Mouse (Mus musculus) ES-Bruce4 (cell line): ENCODE results near the gene Dlg1. TPM values are rescaled to one million over a fixed set of nuclear protein-coding genes. Genes with fewer than 3 reads are reported as not detected.

Source experiments
- H3K27ac ChIP-seq: 2 replicates; pipeline ENCODE4 v1.5.1; 2012; ENCODE audit warnings: low read length, inconsistent platforms; ENCODE audit not compliant: insufficient read depth
- H3K27me3 ChIP-seq: 2 replicates; pipeline ENCODE4 v1.6.1; 2012; ENCODE audit warnings: mild to moderate bottlenecking, low read length, inconsistent platforms; ENCODE audit not compliant: control insufficient read depth, poor library complexity, insufficient read depth, severe bottlenecking
- H3K36me3 ChIP-seq: 2 replicates; pipeline ENCODE4 v1.6.1; 2012; ENCODE audit warnings: inconsistent platforms, mild to moderate bottlenecking, low read length, moderate library complexity; ENCODE audit not compliant: control insufficient read depth, poor library complexity, insufficient read depth, severe bottlenecking
- H3K4me1 ChIP-seq: one replicate; pipeline ENCODE4 v1.8.1; 2011; ENCODE audit warnings: low read length; ENCODE audit not compliant: control insufficient read depth, insufficient read depth
- H3K4me3 ChIP-seq: 2 replicates; pipeline ENCODE4 v1.5.1; 2011; ENCODE audit warnings: low read depth, mild to moderate bottlenecking, low read length
- H3K9ac ChIP-seq: 2 replicates; pipeline ENCODE4 v1.6.1; 2012; ENCODE audit warnings: low read depth, mild to moderate bottlenecking, inconsistent platforms; ENCODE audit not compliant: poor library complexity, severe bottlenecking
- H3K9me3 ChIP-seq: replicated peaks from 2 replicates; pipeline ENCODE4 v1.6.1; 2012; ENCODE audit warnings: mild to moderate bottlenecking, low read length, inconsistent platforms; ENCODE audit not compliant: control insufficient read depth, poor library complexity, insufficient read depth, severe bottlenecking
- CTCF ChIP-seq: IDR thresholded peaks from one replicate; pipeline ENCODE4 v1.8.1; 2011; ENCODE audit warnings: low read depth, low read length
- EP300 ChIP-seq: IDR thresholded peaks from 2 replicates; pipeline ENCODE4 v1.6.1; 2011; ENCODE audit warnings: low read depth, low read length; ENCODE audit not compliant: insufficient read depth
- POLR2A ChIP-seq: IDR thresholded peaks from one replicate; pipeline ENCODE4 v1.8.1; 2011; ENCODE audit warnings: low read length; ENCODE audit not compliant: insufficient read depth
- polyA plus RNA-seq: library from polyadenylated mRNA; stranded (reverse); fragments of >200 nt; gene quantifications from 2 replicates; pipeline ENCODE4 v1.2.4, GENCODE M21; 2011; ENCODE audit warnings: low read depth; ENCODE audit not compliant: missing spikeins, insufficient read depth, insufficient read length

Dlg1 gene
- 150 and 154 TPM in 2 replicates for polyA plus RNA-seq

DNA sequence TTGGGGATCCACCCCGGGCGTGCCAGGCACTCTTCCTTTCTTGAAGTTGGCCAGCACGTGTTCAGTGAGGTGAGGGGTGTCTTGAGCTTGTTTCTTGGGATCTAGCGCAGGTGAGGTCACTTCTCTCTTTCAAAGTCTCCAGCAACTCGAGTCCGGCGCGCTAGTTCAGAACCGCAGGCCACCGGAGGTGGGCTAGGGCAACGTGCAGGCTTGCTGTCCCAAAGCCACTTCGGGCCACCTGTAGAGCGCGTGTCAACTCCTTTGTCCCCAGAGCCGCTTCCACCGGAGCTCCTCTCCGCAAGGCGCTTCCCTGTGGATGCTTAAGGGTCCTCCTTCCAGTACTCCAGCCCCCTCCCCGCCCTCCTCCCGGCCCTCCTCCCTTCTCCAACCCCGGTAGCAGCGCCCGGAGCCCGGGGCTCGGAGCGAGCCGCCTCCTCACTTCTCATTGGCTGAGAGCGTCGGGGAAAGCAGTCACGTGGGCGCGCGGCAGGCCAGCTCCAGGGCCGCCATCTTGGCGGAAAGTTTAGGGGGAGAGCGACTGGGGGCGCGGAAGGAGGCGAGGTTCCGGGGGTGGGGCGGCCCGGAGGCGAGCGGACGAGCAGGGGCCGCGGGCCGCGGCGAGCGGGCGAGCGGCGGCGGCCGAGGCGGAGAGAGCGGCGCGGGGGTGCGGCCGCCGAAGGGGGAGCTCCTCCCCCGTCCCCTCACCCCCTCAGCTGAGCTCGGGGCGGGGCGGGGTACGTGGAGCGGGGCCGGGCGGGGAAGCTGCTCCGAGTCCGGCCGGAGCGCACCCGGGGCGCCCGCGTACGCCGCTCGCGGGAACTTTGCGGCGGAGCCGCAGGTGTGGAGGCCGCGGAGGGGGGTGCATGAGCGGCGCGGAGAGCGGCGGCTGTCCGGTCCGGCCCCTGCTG, at the start of gene Dlg1:
Gene Dlg1, plus strand, starts transcription at position 65 of the 908 bp plus-strand sequence.
- Histone ChIP-seq H3K4me1 (no peaks in the 10 kb centered on the region), H3K9me3 (no peaks in the 10 kb centered on the region), H3K27ac (peak within 1 kb of the TSS; percentile 39), H3K4me3 (peak within 1 kb of the TSS; percentile 86), H3K36me3 (peaks cover 16% of the 10 kb centered on the region), H3K9ac (peak within 1 kb of the TSS; percentile 100), H3K27me3 (no peaks in the 10 kb centered on the region)
- TF ChIP-seq EP300 (no peak), POLR2A (peak; percentile 24)

DNA sequence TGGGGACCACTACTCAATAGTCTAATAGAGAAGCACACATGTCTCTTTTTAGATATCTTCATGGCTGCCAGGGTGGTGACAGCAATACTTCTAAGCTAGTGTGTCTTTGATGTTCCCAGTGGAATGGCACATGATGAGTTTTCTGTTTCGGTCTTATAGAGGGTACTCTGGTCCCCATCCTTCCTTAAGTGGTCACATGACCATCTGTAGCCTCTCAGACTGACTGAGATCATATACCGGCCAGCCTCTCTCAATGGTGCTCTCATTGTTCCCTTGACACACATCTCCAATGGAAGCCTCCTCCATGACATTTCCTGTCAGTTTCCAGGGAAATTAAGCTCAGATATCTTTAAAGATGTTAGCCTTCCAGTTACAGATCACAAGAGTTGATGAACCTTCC, 46.9 kb upstream of the Dlg1 start:
- no peak overlapping the region for H3K9ac ChIP-seq
- no peaks in the 10 kb centered on the region for H3K4me1 ChIP-seq
- H3K27ac ChIP-seq, result no peak overlapping the region
- H3K27me3 ChIP-seq, result no peaks in the 10 kb centered on the region
- H3K4me3 ChIP-seq, result no peak overlapping the region
- no peaks in the 10 kb centered on the region for H3K9me3 ChIP-seq
- no peak for TF ChIP-seq POLR2A
- no peak for TF ChIP-seq EP300
- no peak for TF ChIP-seq CTCF
- H3K36me3 ChIP-seq, result no peaks in the 10 kb centered on the region

DNA sequence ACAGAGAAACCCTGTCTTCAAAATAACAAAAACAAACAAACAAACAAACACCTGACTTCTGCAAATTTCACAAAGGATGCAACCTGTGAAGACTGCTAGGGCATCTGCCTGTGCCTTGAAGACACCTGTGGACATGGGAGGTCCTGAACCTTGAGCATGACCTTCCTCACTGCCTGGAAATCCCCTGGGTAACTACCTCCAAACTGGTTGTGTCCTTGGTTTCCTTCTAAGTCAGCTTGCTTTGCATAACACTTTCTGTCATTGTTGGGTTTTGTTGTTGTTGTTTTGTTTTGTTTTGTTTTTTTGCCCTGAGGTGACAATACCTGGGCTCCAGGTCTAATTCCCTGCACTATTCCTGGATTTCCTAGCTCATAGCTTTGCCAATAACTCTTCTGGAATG, 46.1 kb upstream of the Dlg1 start:
- TF ChIP-seq POLR2A (no peak), CTCF (no peak), EP300 (no peak)
- Histone ChIP-seq H3K9ac (no peak overlapping the region), H3K27me3 (no peaks in the 10 kb centered on the region), H3K27ac (no peak overlapping the region), H3K9me3 (no peaks in the 10 kb centered on the region), H3K36me3 (no peaks in the 10 kb centered on the region), H3K4me3 (no peak overlapping the region), H3K4me1 (no peaks in the 10 kb centered on the region)

DNA sequence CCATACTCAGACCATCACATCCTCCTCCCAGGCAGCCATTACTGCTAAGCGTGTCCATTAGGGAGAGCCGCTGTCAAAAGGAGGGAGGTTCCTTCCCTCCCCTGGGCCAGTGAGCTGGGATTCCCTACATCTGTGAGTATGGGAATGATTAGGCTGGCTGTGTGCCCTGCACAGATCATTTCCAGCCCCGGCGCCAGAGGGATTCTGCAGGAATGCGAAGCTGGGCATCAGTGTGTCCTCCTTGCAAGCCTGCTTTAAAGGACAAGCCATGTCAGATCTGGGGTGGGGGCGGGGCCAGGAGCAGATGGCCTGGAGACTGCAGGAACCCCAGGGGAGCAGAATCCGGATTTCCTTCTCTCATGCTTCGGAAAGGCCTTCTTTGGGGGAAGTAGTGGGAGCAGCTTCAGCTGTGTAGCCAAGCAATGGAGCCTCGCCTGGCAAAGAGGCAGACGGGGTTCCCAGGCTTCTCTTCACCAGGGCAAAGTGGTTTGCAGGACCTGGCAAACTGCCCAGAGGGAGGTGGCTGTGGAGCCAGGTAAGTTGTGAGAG, 45.3 kb upstream of the Dlg1 start:
- no peak overlapping the region for H3K27ac ChIP-seq
- no peaks in the 10 kb centered on the region for H3K27me3 ChIP-seq
- H3K4me3 ChIP-seq, result no peak overlapping the region
- H3K4me1 ChIP-seq, result no peaks in the 10 kb centered on the region
- H3K36me3 ChIP-seq, result no peaks in the 10 kb centered on the region
- H3K9ac ChIP-seq, result no peak overlapping the region
- TF ChIP-seq POLR2A (no peak), EP300 (no peak), CTCF (no peak)
- no peaks in the 10 kb centered on the region for H3K9me3 ChIP-seq

DNA sequence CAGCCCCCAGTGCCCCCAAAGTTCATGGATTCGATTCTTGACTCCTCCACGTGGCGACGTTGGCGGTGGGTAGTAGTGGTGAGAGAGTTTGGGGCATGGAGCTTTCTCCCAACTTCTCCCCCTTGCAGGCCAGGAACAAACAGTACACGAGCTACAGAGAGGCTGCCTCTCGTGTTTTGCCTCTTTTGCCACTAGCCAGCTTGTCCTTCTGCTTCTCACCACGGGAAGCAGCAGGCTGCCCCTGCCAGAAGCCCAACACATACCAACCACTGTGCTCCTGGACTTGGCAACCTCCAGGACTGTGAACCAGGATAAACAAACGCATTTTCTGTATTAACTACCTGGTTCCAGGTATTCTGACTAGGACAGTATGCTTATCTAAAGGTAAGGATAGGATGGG, 44.6 kb upstream of the Dlg1 start:
- Histone ChIP-seq H3K4me3 (no peak overlapping the region), H3K27me3 (no peaks in the 10 kb centered on the region), H3K9me3 (no peaks in the 10 kb centered on the region), H3K27ac (no peak overlapping the region), H3K4me1 (no peaks in the 10 kb centered on the region), H3K36me3 (no peaks in the 10 kb centered on the region), H3K9ac (no peak overlapping the region)
- TF ChIP-seq POLR2A (no peak), CTCF (no peak), EP300 (no peak)
